In the genomic region with DNA sequence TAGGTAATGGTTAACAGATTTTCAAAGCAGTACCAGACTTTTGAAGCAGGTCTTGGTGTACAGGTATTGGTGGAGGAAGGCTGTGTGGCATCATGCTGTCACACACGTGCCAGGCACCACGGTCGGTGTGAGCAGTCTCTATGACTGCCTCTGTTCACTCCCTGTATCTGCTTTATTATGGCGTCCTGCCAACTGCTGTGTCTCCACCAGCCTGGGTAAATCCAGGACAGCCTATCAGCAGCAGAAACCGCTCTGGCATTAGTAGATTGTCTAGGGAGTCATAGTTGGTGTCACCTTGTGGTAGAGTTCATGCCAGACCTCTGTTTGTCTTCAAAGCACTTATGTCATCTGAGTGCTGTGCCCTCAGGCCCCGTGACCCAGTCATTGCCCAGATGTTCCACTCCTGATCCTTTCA, we compare ENCODE assay signal across 11 mouse cellular contexts. TPM values are rescaled to one million over a fixed set of nuclear protein-coding genes. Genes with fewer than 3 reads are reported as not detected.
DNase-seq lines count a peak whose midpoint lies in the region; ATAC-seq and TF ChIP-seq lines count a peak whose summit lies in the region.
"Had no signal": no experiment of that assay in that cellular context is flagged by ENCODE, and none has a peak within 500 bp of the region (broad histone marks: within the 10 kb centered on the region; RNA-seq: fewer than 3 reads in every experiment).

No protein-coding gene starts in this region.

- no peak for ATAC-seq in midbrain, postnatal 0 days (ENCODE audit: low FRiP score)
- ATAC-seq in midbrain, embryonic 16.5 days: no peak
- ATAC-seq in heart, embryonic 16.5 days (replicated peaks; ENCODE audit: extremely low read depth, insufficient read depth, low FRiP score): peak; percentile 80
- ATAC-seq in stomach, embryonic 16.5 days (ENCODE audit: insufficient read depth, low FRiP score): peak; percentile 45

- no peak overlapping the region for H3K27ac ChIP-seq in midbrain, postnatal 0 days (ENCODE audit: low read depth, low read length)
- H3K27ac ChIP-seq in midbrain, embryonic 16.5 days (ENCODE audit: low read length): no peak overlapping the region
- H3K27ac ChIP-seq in heart, embryonic 16.5 days (ENCODE audit: low read length): peak overlapping the region; percentile 60
- no peak overlapping the region for H3K27ac ChIP-seq in stomach, embryonic 16.5 days (ENCODE audit: low read length)

- no peaks in the 10 kb centered on the region; the same call in 1 of the 2 replicates for H3K36me3 ChIP-seq in midbrain, postnatal 0 days (ENCODE audit: insufficient read depth, low read length)
- H3K36me3 ChIP-seq in midbrain, embryonic 16.5 days (ENCODE audit: control insufficient read depth, insufficient read depth, low read length): no peaks in the 10 kb centered on the region
- no peaks in the 10 kb centered on the region for H3K36me3 ChIP-seq in heart, embryonic 16.5 days (ENCODE audit: control insufficient read depth, insufficient read depth)
- H3K36me3 ChIP-seq in stomach, embryonic 16.5 days (ENCODE audit: control insufficient read depth, insufficient read depth, low read length): no peaks in the 10 kb centered on the region

- intact Hi-C loops in gastrocnemius, postnatal 36 days (cut with DNase I): loop anchor here (2.0 kb wide), 1 partner anchor 73 kb away; no protein-coding TSS in a partner anchor

- no peaks in the 10 kb centered on the region for H3K4me1 ChIP-seq in midbrain, postnatal 0 days (ENCODE audit: insufficient read depth, low read length)
- H3K4me1 ChIP-seq in midbrain, embryonic 16.5 days (ENCODE audit: control insufficient read depth, insufficient read depth, low read length): peaks cover 3% of the 10 kb centered on the region
- peaks cover 26% of the 10 kb centered on the region for H3K4me1 ChIP-seq in heart, embryonic 16.5 days (ENCODE audit: control insufficient read depth, insufficient read depth, low read length)
- H3K4me1 ChIP-seq in stomach, embryonic 16.5 days (ENCODE audit: control insufficient read depth, insufficient read depth, low read length): 0 out of 2 replicates have a peak, but pooled peaks cover 7% of the 10 kb centered on the region

- no peak for DNase-seq in midbrain, postnatal 0 days (ENCODE audit: low spot score)
- DNase-seq in kidney, postnatal 10 days: peak; percentile 47
- no peak for DNase-seq in thymus, postnatal 0 days (ENCODE audit: low spot score)
- no peak for DNase-seq in natural killer cell, adult 2 months (ENCODE audit: low spot score in 2 of 2)
- no peak for DNase-seq in gastrocnemius, postnatal 36 days

- no peak overlapping the region for H3K9ac ChIP-seq in midbrain, postnatal 0 days (replicated peaks; ENCODE audit: low read length, poor library complexity, severe bottlenecking)
- no peak overlapping the region for H3K9ac ChIP-seq in midbrain, embryonic 16.5 days (ENCODE audit: low read depth, low read length)
- H3K9ac ChIP-seq in heart, embryonic 16.5 days (ENCODE audit: low read length): no peak overlapping the region
- H3K9ac ChIP-seq in stomach, embryonic 16.5 days (ENCODE audit: low read length): no peak overlapping the region; the same call in 1 of the 2 replicates

- H3K4me3 ChIP-seq in midbrain, postnatal 0 days (ENCODE audit: low read depth, low read length): no peak overlapping the region
- no peak overlapping the region for H3K4me3 ChIP-seq in midbrain, embryonic 16.5 days (ENCODE audit: low read depth, low read length)
- no peak overlapping the region for H3K4me3 ChIP-seq in heart, embryonic 16.5 days (ENCODE audit: low read length)
- H3K4me3 ChIP-seq in stomach, embryonic 16.5 days (replicated peaks; ENCODE audit: low read length): no peak overlapping the region

- H3K27me3 ChIP-seq in midbrain, postnatal 0 days (ENCODE audit: insufficient read depth, low read length): no peaks in the 10 kb centered on the region
- no peaks in the 10 kb centered on the region; the same call in 1 of the 2 replicates for H3K27me3 ChIP-seq in midbrain, embryonic 16.5 days (ENCODE audit: control insufficient read depth, insufficient read depth, low read depth, low read length)
- no peaks in the 10 kb centered on the region for H3K27me3 ChIP-seq in heart, embryonic 16.5 days (ENCODE audit: control insufficient read depth, insufficient read depth, low read length)
- no peaks in the 10 kb centered on the region for H3K27me3 ChIP-seq in stomach, embryonic 16.5 days (ENCODE audit: control insufficient read depth, insufficient read depth, low read length)

- no peak overlapping the region for H3K4me2 ChIP-seq in midbrain, postnatal 0 days (ENCODE audit: low read depth, low read length, poor library complexity, severe bottlenecking)
- H3K4me2 ChIP-seq in midbrain, embryonic 16.5 days (ENCODE audit: low read length): no peak overlapping the region
- H3K4me2 ChIP-seq in heart, embryonic 16.5 days (ENCODE audit: low read depth, low read length): no peak overlapping the region
- no peak overlapping the region for H3K4me2 ChIP-seq in stomach, embryonic 16.5 days (ENCODE audit: low read depth, low read length)

- 77% methylated on average over 6 of the region's 6 CpGs for WGBS in midbrain, postnatal 0 days
- 84% methylated on average over 6 of the region's 6 CpGs for WGBS in midbrain, embryonic 16.5 days
- 30% methylated on average over 6 of the region's 6 CpGs for WGBS in heart, embryonic 16.5 days
- WGBS in stomach, embryonic 16.5 days: 51% methylated on average over 6 of the region's 6 CpGs

- no peaks in the 10 kb centered on the region for H3K9me3 ChIP-seq in midbrain, postnatal 0 days (ENCODE audit: low read length)
- no peaks in the 10 kb centered on the region for H3K9me3 ChIP-seq in midbrain, embryonic 16.5 days (replicated peaks; ENCODE audit: control insufficient read depth, low read length, poor library complexity, severe bottlenecking)
- H3K9me3 ChIP-seq in heart, embryonic 16.5 days (replicated peaks; ENCODE audit: control insufficient read depth, low read length): no peaks in the 10 kb centered on the region
- no peaks in the 10 kb centered on the region for H3K9me3 ChIP-seq in stomach, embryonic 16.5 days (replicated peaks; ENCODE audit: control insufficient read depth, low read length)

- 0 out of 2 replicates have a peak, but pooled peaks have one; percentile 1 for TF ChIP-seq CTCF in midbrain, postnatal 0 days (IDR thresholded peaks at IDR 0.05)

RNA-seq across cellular contexts. Expression of a gene that starts 34.2 kb away (rescaled TPM):
- 228 and 259 TPM in 2 replicates for total RNA-seq in midbrain, postnatal 0 days (2014; rRNA removed)
- polyA plus RNA-seq in midbrain, postnatal 0 days (2015; fragmentation: Nextera tagmentation; extraction: Ambion mirVana): 510 and 544 TPM in 2 replicates
- polyA plus RNA-seq in midbrain, embryonic 16.5 days (2015; fragmentation: Nextera tagmentation; extraction: Ambion mirVana): 437 and 480 TPM in 2 replicates
- polyA plus RNA-seq in heart, embryonic 16.5 days (2015; fragmentation: Nextera tagmentation; extraction: Ambion mirVana): 67.7 and 68.0 TPM in 2 replicates
- polyA plus RNA-seq in stomach, embryonic 16.5 days (2015; fragmentation: Nextera tagmentation; extraction: Ambion mirVana): 57.3 and 60.4 TPM in 2 replicates
- polyA plus RNA-seq in thymus, postnatal 0 days (2015; fragmentation: Nextera tagmentation; extraction: Ambion mirVana): 65.1 and 98.8 TPM in 2 replicates
- 10 to 100 TPM; 15.0 to 18.5 TPM for total RNA-seq in gastrocnemius, postnatal 36 days (2021)

RNA-seq across cellular contexts. Expression of a gene that starts 53.4 kb away (rescaled TPM):
- not detected in 2 replicates for total RNA-seq in midbrain, postnatal 0 days (2014; rRNA removed)
- polyA plus RNA-seq in midbrain, postnatal 0 days (2015; fragmentation: Nextera tagmentation; extraction: Ambion mirVana): not detected in 2 replicates
- not detected in 2 replicates for polyA plus RNA-seq in midbrain, embryonic 16.5 days (2015; fragmentation: Nextera tagmentation; extraction: Ambion mirVana)
- 0.14 TPM in 1 of 2 replicates, not detected in the other for polyA plus RNA-seq in heart, embryonic 16.5 days (2015; fragmentation: Nextera tagmentation; extraction: Ambion mirVana)
- polyA plus RNA-seq in stomach, embryonic 16.5 days (2015; fragmentation: Nextera tagmentation; extraction: Ambion mirVana): 0.56 and 0.75 TPM in 2 replicates
- polyA plus RNA-seq in thymus, postnatal 0 days (2015; fragmentation: Nextera tagmentation; extraction: Ambion mirVana): 0.21 TPM in 1 of 2 replicates, not detected in the other
- total RNA-seq in gastrocnemius, postnatal 36 days (2021): not detected
- total RNA-seq: gastrocnemius, adult 18-20 months; left cerebral cortex, adult 8-10 months had no signal
- polyA plus RNA-seq: cortical plate, adult 2 months had no signal

RNA-seq across cellular contexts. Expression of a gene that starts 59.9 kb away (rescaled TPM):
- 0.22 and 0.42 TPM in 2 replicates for total RNA-seq in midbrain, postnatal 0 days (2014; rRNA removed)
- polyA plus RNA-seq in midbrain, postnatal 0 days (2015; fragmentation: Nextera tagmentation; extraction: Ambion mirVana): 0.22 and 0.53 TPM in 2 replicates
- polyA plus RNA-seq in midbrain, embryonic 16.5 days (2015; fragmentation: Nextera tagmentation; extraction: Ambion mirVana): 0.14 and 0.25 TPM in 2 replicates
- 1.3 and 1.5 TPM in 2 replicates for polyA plus RNA-seq in heart, embryonic 16.5 days (2015; fragmentation: Nextera tagmentation; extraction: Ambion mirVana)
- polyA plus RNA-seq in stomach, embryonic 16.5 days (2015; fragmentation: Nextera tagmentation; extraction: Ambion mirVana): 8.6 and 9.1 TPM in 2 replicates
- 3.2 and 3.6 TPM in 2 replicates for polyA plus RNA-seq in thymus, postnatal 0 days (2015; fragmentation: Nextera tagmentation; extraction: Ambion mirVana)
- total RNA-seq in gastrocnemius, postnatal 36 days (2021): under 1 TPM; 0.27 to 0.43 TPM

Comparison
In these comparisons a context has a peak if more than half of its experiments do, and no peak if none do; other contexts are left out.
1. ATAC-seq: peak in heart, embryonic 16.5 days (single experiment) and stomach, embryonic 16.5 days (single experiment); none in midbrain, postnatal 0 days (single experiment) and midbrain, embryonic 16.5 days (single experiment).